Mouse (Mus musculus) fat pad, adult 2 months (tissue): ENCODE data around the gene Hist1h4d.
A peak's percentile ranks its signal among the peaks of the same experiment; 100 is the strongest.
"Not testable (repeated sequence)": the region's sequence is repeated elsewhere in the genome, so short reads cannot be mapped to it uniquely, and the experiment has no call there.

Experiments used
- DNase-seq: peaks from one replicate; pipeline ENCODE4 v3.0.0-alpha.2; 2011; ENCODE audit warnings: low read depth, low spot score; ENCODE audit errors: extremely low read depth

Hist1h4d gene

DNA sequence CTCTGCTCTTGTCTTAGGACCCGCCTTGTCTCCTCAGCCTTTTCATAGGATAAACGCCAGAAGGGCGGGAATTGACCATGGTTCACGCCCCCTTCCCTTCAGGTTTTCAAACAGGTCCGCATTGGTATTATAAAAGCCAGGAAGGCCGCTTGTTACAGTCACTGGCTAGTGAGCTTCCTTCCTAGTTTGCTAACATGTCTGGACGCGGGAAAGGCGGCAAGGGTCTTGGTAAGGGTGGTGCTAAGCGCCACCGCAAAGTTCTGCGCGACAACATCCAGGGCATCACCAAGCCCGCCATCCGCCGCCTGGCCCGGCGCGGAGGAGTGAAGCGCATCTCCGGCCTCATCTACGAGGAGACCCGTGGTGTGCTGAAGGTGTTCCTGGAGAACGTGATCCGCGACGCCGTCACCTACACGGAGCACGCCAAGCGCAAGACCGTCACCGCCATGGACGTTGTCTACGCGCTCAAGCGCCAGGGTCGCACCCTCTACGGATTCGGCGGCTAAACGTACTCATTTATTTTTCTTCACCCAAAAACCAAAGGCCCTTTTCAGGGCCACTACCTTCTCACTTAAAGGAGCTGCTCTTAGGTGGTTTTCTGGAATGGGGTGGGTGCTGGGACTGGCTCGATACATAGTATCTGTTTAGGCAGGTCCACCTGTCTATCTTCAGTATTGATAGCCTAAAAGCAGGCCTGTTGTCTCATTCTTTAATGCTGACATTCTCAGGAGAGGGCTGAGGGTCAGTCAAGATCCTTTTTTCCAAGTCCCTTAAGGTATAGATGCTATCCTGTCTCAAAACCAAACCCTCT lies at the start of gene Hist1h4d:
Hist1h4d (plus strand) TSS at position 191 of the 811 bp plus-strand sequence.
- DNase-seq: peak; percentile 85

- no peak for DNase-seq
Measured at GRCm38 (mm10) chr13:23532262-23533075, 48.9 kb upstream of the Hist1h4d start.

GRCm38 (mm10) chr13:23533560-23534367 lies 47.6 kb upstream of the Hist1h4d start, which contains the start of gene Hist1h2af:
Hist1h2af (plus strand) TSS chr13:23533906.
- DNase-seq: not testable (repeated sequence)

DNA sequence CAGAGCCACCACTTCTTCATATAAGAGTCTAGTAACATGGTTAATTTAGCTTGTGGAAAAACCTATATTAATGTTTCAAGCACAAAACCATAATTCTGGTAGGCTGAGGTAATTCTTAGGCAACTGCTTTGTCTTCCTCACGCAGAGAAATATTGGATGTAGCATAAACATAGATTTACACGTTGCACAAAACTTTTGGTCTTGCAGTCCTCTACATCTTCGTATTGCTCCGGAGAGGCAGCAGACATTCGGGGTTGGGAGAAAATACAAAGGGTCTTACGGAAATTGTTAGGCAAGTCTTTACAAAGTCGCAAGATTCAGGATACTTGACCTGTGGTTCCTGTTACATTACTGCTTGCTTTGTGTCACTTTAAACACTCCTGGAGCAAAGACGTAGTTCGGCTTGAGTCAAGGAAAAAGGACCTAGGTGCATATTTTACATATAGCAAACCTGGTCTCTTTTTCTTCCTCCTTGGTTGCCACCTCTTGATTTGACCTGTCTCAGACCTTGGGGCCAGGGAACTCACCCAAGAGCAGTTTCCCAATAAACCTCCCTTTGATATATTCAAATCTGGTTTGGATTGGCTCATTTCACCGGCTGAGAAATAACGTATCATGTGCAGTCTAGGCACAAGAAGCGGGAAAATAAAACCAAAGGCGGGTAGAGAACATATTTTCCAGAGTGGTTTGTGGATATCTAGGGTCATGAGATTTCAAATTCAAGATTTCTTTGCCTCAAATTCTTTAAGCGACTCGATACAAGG lies 46.8 kb upstream of the Hist1h4d start:
- no peak for DNase-seq

GRCm38 (mm10) chr13:23535137-23536075 lies 46.0 kb upstream of the Hist1h4d start, which contains the start of gene Hist1h3g:
Hist1h3g (plus strand) TSS chr13:23535422.
- peak; percentile 83 for DNase-seq

DNA sequence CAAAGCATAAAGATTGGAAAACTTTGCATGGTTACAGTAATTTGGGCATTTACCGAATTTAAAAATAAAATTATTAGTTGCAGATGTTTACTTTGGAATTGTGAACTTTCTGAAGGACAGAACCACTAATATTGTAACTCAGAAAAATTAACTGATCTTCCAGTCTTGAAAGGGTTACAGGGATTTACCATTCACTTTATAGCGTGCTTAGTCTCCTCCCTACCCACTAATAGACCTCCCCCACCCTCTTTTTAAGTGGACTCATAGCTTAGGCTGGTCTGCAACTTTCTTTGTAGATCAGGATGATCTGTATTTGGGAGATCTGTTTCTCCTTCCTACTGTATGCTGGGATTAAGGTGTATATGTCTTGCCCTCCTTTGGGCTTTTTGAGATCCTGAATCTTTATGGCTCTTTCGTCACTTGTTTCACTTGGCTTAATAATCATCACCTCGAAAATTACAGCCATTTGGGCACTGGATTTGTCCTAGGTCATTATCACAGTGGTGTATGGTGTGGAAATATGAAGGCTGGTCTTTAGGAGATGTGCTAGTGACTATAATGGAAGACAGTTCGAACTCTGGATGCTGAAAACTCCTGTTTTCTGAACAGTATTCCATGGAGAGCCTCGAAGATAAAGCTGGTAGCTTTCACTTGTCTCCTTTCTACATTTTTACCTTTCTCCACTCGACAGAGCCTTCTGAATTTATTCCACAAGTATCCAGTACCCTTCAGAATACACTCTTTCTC lies 45.1 kb upstream of the Hist1h4d start:
- no peak for DNase-seq

- DNase-seq: no peak
Measured at GRCm38 (mm10) chr13:23537006-23537710, 44.2 kb upstream of the Hist1h4d start.

- no peak for DNase-seq
Measured at GRCm38 (mm10) chr13:23538249-23538648, 43.1 kb upstream of the Hist1h4d start.

DNA sequence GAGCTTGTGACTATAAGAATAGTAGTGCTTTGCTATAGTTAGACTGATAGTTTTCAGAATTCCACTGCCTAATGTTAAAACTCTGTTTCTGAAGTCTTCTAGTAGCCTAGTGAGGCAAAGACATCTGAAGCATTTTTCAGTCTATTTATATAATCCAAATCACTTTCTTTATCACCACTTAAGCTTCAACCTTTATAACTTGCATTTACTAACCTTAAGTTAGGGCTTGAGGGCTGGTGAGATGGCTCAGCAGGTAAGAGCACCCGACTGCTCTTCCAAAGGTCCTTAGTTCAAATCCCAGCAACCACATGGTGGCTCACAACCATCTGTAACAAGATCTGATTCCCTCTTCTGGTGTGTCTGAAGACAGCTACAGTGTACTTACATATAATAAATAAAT lies 41.6 kb upstream of the Hist1h4d start:
- DNase-seq: not testable (repeated sequence)

DNA sequence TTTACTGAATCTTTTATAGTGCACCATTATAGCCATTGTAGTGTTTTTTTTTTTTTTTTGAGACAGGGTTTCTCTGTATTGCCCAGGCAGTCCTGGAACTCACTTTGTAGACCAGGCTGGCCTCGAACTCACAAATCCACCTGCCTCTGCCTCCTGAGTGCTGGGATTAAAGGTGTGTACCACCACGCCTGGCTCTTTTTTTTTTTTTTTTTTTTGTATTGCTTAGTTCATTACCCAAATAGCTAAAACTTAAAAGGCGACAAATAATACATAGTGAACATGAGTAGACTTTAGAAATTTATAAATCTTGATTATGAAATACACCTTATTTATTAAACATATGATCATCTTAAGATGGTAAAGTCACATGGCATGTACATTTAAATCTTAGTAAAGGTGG lies 39.9 kb upstream of the Hist1h4d start:
- DNase-seq: no peak

DNA sequence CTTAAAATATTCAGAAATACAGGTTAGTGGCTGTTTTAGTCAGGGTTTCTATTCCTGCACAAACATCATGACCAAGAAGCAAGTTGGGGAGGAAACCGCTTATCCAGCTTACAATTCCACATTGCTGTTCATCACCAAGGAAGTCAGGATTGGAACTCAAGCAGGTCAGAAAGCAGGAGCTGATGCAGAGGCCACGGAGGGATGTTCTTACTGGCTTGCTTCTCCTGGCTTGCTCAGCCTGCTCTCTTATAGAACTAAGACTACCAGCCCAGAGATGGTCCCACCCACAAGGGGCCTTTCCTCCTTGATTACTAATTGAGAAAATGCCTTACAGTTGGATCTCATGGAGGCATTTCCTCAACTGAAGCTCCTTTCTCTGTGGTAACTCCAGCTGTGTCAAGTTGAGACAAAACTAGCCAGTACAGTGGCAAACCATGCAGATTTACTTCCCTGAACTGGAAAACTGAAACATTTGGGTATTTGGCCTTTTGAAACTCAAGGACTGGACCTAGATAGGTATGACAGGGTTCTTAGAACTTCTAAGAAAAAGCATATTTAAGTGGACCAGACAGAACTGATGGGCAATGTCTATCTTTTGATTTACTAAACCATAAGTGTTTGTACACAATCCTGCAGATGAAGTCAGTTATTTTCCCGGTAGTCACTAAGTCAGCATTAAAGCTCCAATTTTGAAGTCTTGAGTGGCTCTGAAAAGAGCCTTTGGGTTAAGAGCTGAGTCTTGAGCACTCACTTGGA lies 39.0 kb upstream of the Hist1h4d start:
- DNase-seq: not testable (repeated sequence)

DNA sequence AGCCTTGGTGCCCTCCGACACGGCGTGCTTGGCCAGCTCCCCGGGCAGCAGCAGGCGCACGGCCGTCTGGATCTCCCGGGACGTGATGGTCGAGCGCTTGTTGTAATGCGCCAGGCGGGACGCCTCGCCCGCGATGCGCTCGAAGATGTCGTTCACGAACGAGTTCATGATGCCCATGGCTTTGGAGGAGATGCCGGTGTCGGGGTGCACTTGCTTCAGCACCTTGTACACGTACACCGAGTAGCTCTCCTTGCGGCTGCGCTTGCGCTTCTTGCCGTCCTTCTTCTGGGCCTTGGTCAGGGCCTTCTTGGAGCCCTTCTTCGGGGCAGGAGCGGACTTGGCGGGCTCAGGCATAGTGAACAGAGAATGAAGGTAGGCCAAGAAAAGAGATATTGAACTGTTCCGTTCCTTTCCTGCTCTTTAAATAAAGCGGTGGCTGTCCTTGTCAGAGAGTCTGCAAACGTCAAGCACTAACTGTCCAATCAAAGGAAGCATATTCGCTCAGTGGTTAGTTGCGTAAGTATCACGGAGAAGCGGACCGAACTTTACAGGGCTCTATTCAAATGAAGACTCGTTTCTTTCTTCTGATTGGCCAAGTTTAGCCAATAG lies 38.3 kb upstream of the Hist1h4d start, which contains the start of gene Hist1h2bh:
Hist1h2bh (minus strand) TSS at position 394 of the 609 bp plus-strand sequence.
- peak; percentile 97 for DNase-seq

GRCm38 (mm10) chr13:23543965-23544786 lies 37.2 kb upstream of the Hist1h4d start, which contains the start of gene Hist1h3f:
Hist1h3f (plus strand) TSS chr13:23544052.
- no peak for DNase-seq

- not testable (repeated sequence) for DNase-seq
Measured at GRCm38 (mm10) chr13:23544787-23545120, 36.6 kb upstream of the Hist1h4d start.

GRCm38 (mm10) chr13:23546694-23547093 lies 34.7 kb upstream of the Hist1h4d start:
- DNase-seq: no peak

- no peak for DNase-seq
Measured at GRCm38 (mm10) chr13:23550761-23551145, 30.6 kb upstream of the Hist1h4d start.
